Mouse (Mus musculus) myocyte (in vitro differentiated cells): ENCODE measurements around the gene Tubgcp6. TPM values are rescaled to one million over a fixed set of nuclear protein-coding genes. Genes with fewer than 3 reads are reported as not detected.

Experiments
- H3K27me3 ChIP-seq: one replicate; pipeline ENCODE4 v1.6.1; 2011; ENCODE audit not compliant: control insufficient read depth, insufficient read depth, insufficient read length
- H3K36me3 ChIP-seq: one replicate; pipeline ENCODE4 v1.6.1; 2011; ENCODE audit not compliant: control insufficient read depth, insufficient read depth
- H3K4me2 ChIP-seq: one replicate; pipeline ENCODE4 v1.6.1; 2011; ENCODE audit warnings: low read depth, control low read depth
- H3K4me3 ChIP-seq: one replicate; pipeline ENCODE4 v1.5.1; 2011; ENCODE audit warnings: mild to moderate bottlenecking, control low read depth, moderate library complexity
- H3K79me2 ChIP-seq: one replicate; pipeline ENCODE4 v1.6.1; 2011; ENCODE audit not compliant: control insufficient read depth, insufficient read depth
- H3ac ChIP-seq: one replicate; pipeline ENCODE4 v1.6.1; 2011; ENCODE audit not compliant: control insufficient read depth, insufficient read length
- CEBPB ChIP-seq: IDR thresholded peaks from 2 replicates; pipeline ENCODE4 v1.6.1; 2011; ENCODE audit warnings: mild to moderate bottlenecking, moderate library complexity; ENCODE audit not compliant: poor library complexity, insufficient read depth, severe bottlenecking
- E2F4 ChIP-seq: IDR thresholded peaks from one replicate; pipeline ENCODE4 v1.6.1; 2011; ENCODE audit warnings: mild to moderate bottlenecking, control low read depth, moderate library complexity; ENCODE audit not compliant: insufficient read depth
- MAX ChIP-seq: IDR thresholded peaks from one replicate; pipeline ENCODE4 v1.6.1; 2011; ENCODE audit warnings: low read depth, mild to moderate bottlenecking, control low read depth
- MYOD1 ChIP-seq, 3 experiments: IDR thresholded peaks; one replicate each; pipeline ENCODE4 v1.6.1; 2011; ENCODE audit warnings: control low read depth in 2 of 3, low read depth in 2 of 3, mild to moderate bottlenecking in 2 of 3, moderate library complexity in 1 of 3; ENCODE audit not compliant: insufficient read length in 2 of 3, control insufficient read depth in 1 of 3
- MYOG ChIP-seq, 3 experiments: IDR thresholded peaks; one replicate each; pipeline ENCODE4 v1.6.1; 2011; ENCODE audit warnings: control low read depth in 2 of 3, low read depth in 2 of 3, mild to moderate bottlenecking in 2 of 3; ENCODE audit not compliant: insufficient read length in 2 of 3, control insufficient read depth in 1 of 3, insufficient read depth in 1 of 3
- POLR2A ChIP-seq: IDR thresholded peaks from one replicate; pipeline ENCODE4 v1.6.1; 2011; ENCODE audit warnings: low read depth, mild to moderate bottlenecking, control low read depth, moderate library complexity; ENCODE audit not compliant: insufficient read length
- POLR2AphosphoS2 ChIP-seq: IDR thresholded peaks from one replicate; pipeline ENCODE4 v1.6.1; 2011; ENCODE audit warnings: low read depth, control low read depth; ENCODE audit not compliant: insufficient read length
- REST ChIP-seq: IDR thresholded peaks from one replicate; pipeline ENCODE4 v1.6.1; 2011; ENCODE audit warnings: mild to moderate bottlenecking, control low read depth, moderate library complexity; ENCODE audit not compliant: insufficient read depth, insufficient read length
- SRF ChIP-seq: IDR thresholded peaks from one replicate; pipeline ENCODE4 v1.6.1; 2011; ENCODE audit warnings: low read depth; ENCODE audit not compliant: control insufficient read depth, insufficient read length
- TCF12 ChIP-seq: IDR thresholded peaks from one replicate; pipeline ENCODE4 v1.6.1; 2011; ENCODE audit warnings: mild to moderate bottlenecking, control low read depth; ENCODE audit not compliant: poor library complexity, insufficient read depth, severe bottlenecking
- TCF3 ChIP-seq: IDR thresholded peaks from one replicate; pipeline ENCODE4 v1.6.1; 2011; ENCODE audit warnings: low read depth, control low read depth; ENCODE audit not compliant: insufficient read length
- USF1 ChIP-seq: IDR thresholded peaks from one replicate; pipeline ENCODE4 v1.6.1; 2011; ENCODE audit warnings: low read depth, mild to moderate bottlenecking, control low read depth, moderate library complexity
- polyA plus RNA-seq: library from polyadenylated mRNA; unstranded; fragments of >200 nt; fragmentation: generic; extraction: Trizol; gene quantifications from one replicate; pipeline ENCODE4 v1.2.1, GENCODE M21; 2012; ENCODE audit warnings: missing spikeins

The Tubgcp6 gene
- polyA plus RNA-seq, 1 experiment: 15.0 TPM

GRCm38 (mm10) chr15:89130245-89130644 lies 7.3 kb upstream of the Tubgcp6 start:
- TF ChIP-seq CEBPB: no peak
- no peak for TF ChIP-seq REST
- no peak for TF ChIP-seq USF1
- TF ChIP-seq POLR2AphosphoS2: no peak
- TF ChIP-seq TCF12: no peak
- no peak for TF ChIP-seq MYOG (IDR thresholded peaks at IDR 0.05; ENCODE audit: control insufficient read depth in 1 of 3, insufficient read depth in 1 of 3, insufficient read length in 2 of 3, low read depth in 2 of 3)
- no peak for TF ChIP-seq POLR2A
- no peak for TF ChIP-seq TCF3
- no peak for TF ChIP-seq MYOD1 (IDR thresholded peaks at IDR 0.05; ENCODE audit: control insufficient read depth in 1 of 3, insufficient read length in 2 of 3, low read depth in 2 of 3)
- TF ChIP-seq SRF: no peak
- TF ChIP-seq MAX: no peak
- H3K4me3 ChIP-seq: no peak overlapping the region
- H3K36me3 ChIP-seq: peaks cover 5% of the 10 kb centered on the region
- no peaks in the 10 kb centered on the region for H3K79me2 ChIP-seq
- no peak overlapping the region for H3K4me2 ChIP-seq
- H3ac ChIP-seq: no peak overlapping the region
- no peaks in the 10 kb centered on the region for H3K27me3 ChIP-seq

- H3K36me3 ChIP-seq: peaks cover 5% of the 10 kb centered on the region
- TF ChIP-seq SRF (no peak), REST (no peak), USF1 (no peak), CEBPB (no peak), POLR2A (peak; percentile 64), TCF3 (no peak), MYOD1 (IDR thresholded peaks at IDR 0.05; ENCODE audit: control insufficient read depth in 1 of 3, insufficient read length in 2 of 3, low read depth in 2 of 3) (peak in 1 of 3 experiments; percentile 38), POLR2AphosphoS2 (peak; percentile 9)
- H3K27me3 ChIP-seq: no peaks in the 10 kb centered on the region
- peak within 1 kb of the TSS; percentile 97 for H3K4me2 ChIP-seq
- no peaks in the 10 kb centered on the region for H3K79me2 ChIP-seq
- H3K4me3 ChIP-seq: peak within 1 kb of the TSS; percentile 42
- peak within 1 kb of the TSS; percentile 8 for H3ac ChIP-seq
Measured at GRCm38 (mm10) chr15:89128382-89129350, 5.8 kb upstream of the Tubgcp6 start, which contains the start of gene Hdac10. Hdac10 (minus strand) TSS chr15:89128700.

GRCm38 (mm10) chr15:89127364-89127940 lies 4.5 kb upstream of the Tubgcp6 start:
- Histone ChIP-seq H3K4me2 (peak overlapping the region; percentile 97), H3ac (peak overlapping the region; percentile 8), H3K4me3 (peak overlapping the region; percentile 42), H3K36me3 (peaks cover 5% of the 10 kb centered on the region), H3K27me3 (no peaks in the 10 kb centered on the region), H3K79me2 (peaks cover 3% of the 10 kb centered on the region)
- TF ChIP-seq E2F4 (no peak), POLR2AphosphoS2 (no peak), MYOG (IDR thresholded peaks at IDR 0.05; ENCODE audit: control insufficient read depth in 1 of 3, insufficient read depth in 1 of 3, insufficient read length in 2 of 3, low read depth in 2 of 3) (no peak), MYOD1 (IDR thresholded peaks at IDR 0.05; ENCODE audit: control insufficient read depth in 1 of 3, insufficient read length in 2 of 3, low read depth in 2 of 3) (no peak), TCF12 (no peak)

- H3K79me2 ChIP-seq: peaks cover 12% of the 10 kb centered on the region
- no peak for TF ChIP-seq CEBPB
- no peak for TF ChIP-seq TCF3
- no peak for TF ChIP-seq MYOD1 (IDR thresholded peaks at IDR 0.05; ENCODE audit: control insufficient read depth in 1 of 3, insufficient read length in 2 of 3, low read depth in 2 of 3)
- no peak for TF ChIP-seq E2F4
Measured at GRCm38 (mm10) chr15:89126622-89127021, 3.7 kb upstream of the Tubgcp6 start.

GRCm38 (mm10) chr15:89125351-89125750 lies 2.4 kb upstream of the Tubgcp6 start:
- Histone ChIP-seq H3K4me2 (no peak overlapping the region), H3K4me3 (no peak overlapping the region), H3K79me2 (peaks cover 24% of the 10 kb centered on the region), H3K36me3 (peaks cover 9% of the 10 kb centered on the region), H3K27me3 (no peaks in the 10 kb centered on the region), H3ac (no peak overlapping the region)
- no peak for TF ChIP-seq TCF12
- TF ChIP-seq POLR2AphosphoS2: no peak
- no peak for TF ChIP-seq MAX
- TF ChIP-seq MYOG (IDR thresholded peaks at IDR 0.05; ENCODE audit: control insufficient read depth in 1 of 3, insufficient read depth in 1 of 3, insufficient read length in 2 of 3, low read depth in 2 of 3): no peak
- TF ChIP-seq POLR2A: no peak
- TF ChIP-seq TCF3: no peak
- TF ChIP-seq E2F4: no peak
- TF ChIP-seq CEBPB: no peak
- TF ChIP-seq MYOD1 (IDR thresholded peaks at IDR 0.05; ENCODE audit: control insufficient read depth in 1 of 3, insufficient read length in 2 of 3, low read depth in 2 of 3): no peak
- no peak for TF ChIP-seq REST
- no peak for TF ChIP-seq USF1

More at GRCm38 (mm10) chr15:89126622-89127021, 3.7 kb upstream of the Tubgcp6 start:
- Histone ChIP-seq H3K4me2 (no peak overlapping the region), H3K36me3 (peaks cover 5% of the 10 kb centered on the region), H3K4me3 (no peak overlapping the region), H3K27me3 (no peaks in the 10 kb centered on the region), H3ac (no peak overlapping the region)
